Mouse (Mus musculus) kidney, adult 2 months (tissue): ENCODE data around the gene Gm45521.

Source experiments
- CTCF ChIP-seq: fragments of 200-500 bp; conservative IDR thresholded peaks from 2 replicates; pipeline ENCODE4 v1.5.1; 2011; ENCODE audit warnings: low read depth, mild to moderate bottlenecking, control low read depth, low read length, moderate library complexity, mixed read lengths; ENCODE audit not compliant: insufficient read depth, insufficient read length
- POLR2A ChIP-seq: fragments of 200-500 bp; IDR thresholded peaks from one replicate; pipeline ENCODE4 v1.6.1; 2011; ENCODE audit warnings: low read depth, low read length, control low read depth

DNA sequence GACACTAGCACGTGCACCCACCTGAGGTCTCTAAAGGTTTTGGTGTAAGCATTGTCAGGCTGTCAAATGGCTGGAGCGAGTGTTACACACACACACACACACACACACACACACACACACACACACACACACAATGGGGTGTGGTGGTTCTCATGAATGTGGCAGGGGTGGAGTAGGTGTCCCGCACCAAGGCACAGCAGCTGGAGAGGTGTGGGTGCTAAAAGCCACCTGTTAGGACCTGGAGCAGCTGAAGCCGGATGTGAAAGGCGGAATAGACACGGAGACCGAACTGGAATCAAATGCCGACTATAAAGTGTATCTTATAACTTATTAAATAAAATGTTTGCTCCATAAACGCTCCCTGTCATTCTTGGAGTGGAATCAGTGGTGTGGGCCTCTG, 5.9 kb upstream of the Gm45521 start:
- no peak for TF ChIP-seq CTCF
- no peak for TF ChIP-seq POLR2A
